8 mouse cellular contexts compared by ENCODE assay signal in the genomic region with DNA sequence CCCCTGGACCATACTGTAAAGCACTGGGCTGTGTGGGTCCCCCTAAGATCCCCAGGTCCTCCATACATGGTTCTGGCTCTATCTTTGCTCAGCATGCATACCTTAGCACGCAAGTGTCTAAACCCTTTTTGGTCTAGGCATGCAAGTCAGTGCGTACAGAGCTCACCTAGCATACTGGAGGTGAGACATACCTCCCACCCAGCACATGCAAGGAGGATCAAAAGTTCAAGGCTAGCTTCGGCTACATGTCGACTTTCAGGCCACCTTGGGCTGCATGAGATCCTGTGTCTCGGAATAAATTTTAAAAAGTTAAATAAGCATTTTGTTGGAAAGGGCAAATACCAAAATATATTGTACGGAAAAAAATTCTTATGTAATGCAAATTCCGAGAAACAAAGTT. TPM values are rescaled to one million over a fixed set of nuclear protein-coding genes. Genes with fewer than 3 reads are reported as not detected.
DNase-seq lines count a peak whose midpoint lies in the region; ATAC-seq lines count a peak whose summit lies in the region.

No protein-coding gene starts in this region.

- H3K4me2 ChIP-seq in liver, embryonic 15.5 days, result peak overlapping the region; percentile 67

- H3K4me3 ChIP-seq in megakaryocyte, embryonic 14.5 days (replicated peaks), result peak overlapping the region; percentile 90
- H3K4me3 ChIP-seq in liver, embryonic 15.5 days (replicated peaks), result peak overlapping the region; percentile 53

- WGBS in liver, embryonic 15.5 days (ENCODE audit: insufficient replicate concordance), result 38% methylated on average over 7 of the region's 7 CpGs

- H3K27ac ChIP-seq in liver, embryonic 15.5 days (replicated peaks), result peak overlapping the region; percentile 72

- H3K9me3 ChIP-seq in megakaryocyte, embryonic 14.5 days, result no peaks in the 10 kb centered on the region
- H3K9me3 ChIP-seq in liver, embryonic 15.5 days (replicated peaks), result no peaks in the 10 kb centered on the region

- DNase-seq in CD4-positive, CD25-positive, alpha-beta regulatory T cell, adult 2 months (ENCODE audit: low read depth, low spot score), result peak; percentile 28
- peak; percentile 10 for DNase-seq in yolk sac, embryonic 10.5 days (ENCODE audit: low spot score)
- DNase-seq in spleen, postnatal 10 days (ENCODE audit: low spot score in 2 of 2), result no peak
- DNase-seq in spleen, adult 12 weeks (ENCODE audit: low spot score), result no peak

- no peaks in the 10 kb centered on the region for H3K36me3 ChIP-seq in megakaryocyte, embryonic 14.5 days (replicated peaks; ENCODE audit: low read length)
- no peaks in the 10 kb centered on the region for H3K36me3 ChIP-seq in liver, embryonic 15.5 days (replicated peaks)

- peaks cover 59% of the 10 kb centered on the region for H3K4me1 ChIP-seq in megakaryocyte, embryonic 14.5 days
- H3K4me1 ChIP-seq in liver, embryonic 15.5 days (replicated peaks), result peaks cover 63% of the 10 kb centered on the region

- H3K27me3 ChIP-seq in megakaryocyte, embryonic 14.5 days (replicated peaks), result no peaks in the 10 kb centered on the region
- H3K27me3 ChIP-seq in liver, embryonic 15.5 days, result no peaks in the 10 kb centered on the region

- H3K9ac ChIP-seq in liver, embryonic 15.5 days, result peak overlapping the region; percentile 36; the same call in 1 of the 2 replicates

- no peak for ATAC-seq in CD4-positive, CD25-positive, alpha-beta regulatory T cell, adult 4 months
- ATAC-seq in megakaryocyte, adult 5-6 weeks (ENCODE audit: poor library complexity, severe bottlenecking), result no peak
- ATAC-seq in liver, embryonic 15.5 days (ENCODE audit: insufficient read depth), result no peak

RNA-seq across cellular contexts. Expression of a gene that starts 10.4 kb away (rescaled TPM):
- 10 to 100 TPM; 22.1 to 39.8 TPM for polyA plus RNA-seq in CD4-positive, CD25-positive, alpha-beta regulatory T cell, adult 4 months (2017; shearing (Covaris generic))
- 55.1 and 59.7 TPM in 2 replicates for polyA plus RNA-seq in megakaryocyte, embryonic 14.5 days (2012; ENCODE audit: insufficient read depth, low replicate concordance)
- 6.5 and 6.7 TPM in 2 replicates for total RNA-seq in megakaryocyte, adult 5-6 weeks (2015)
- 17.0 and 19.7 TPM in 2 replicates for total RNA-seq in megakaryocyte, adult 5-6 weeks (2017)
- polyA plus RNA-seq in liver, embryonic 15.5 days (2015; fragmentation: Nextera tagmentation; extraction: Ambion mirVana), result 18.7 and 20.1 TPM in 2 replicates

RNA-seq across cellular contexts. Expression of a gene that starts 23.8 kb away (rescaled TPM):
- polyA plus RNA-seq in CD4-positive, CD25-positive, alpha-beta regulatory T cell, adult 4 months (2017; shearing (Covaris generic)), result 1 to 10 TPM; 4.3 to 7.5 TPM
- polyA plus RNA-seq in megakaryocyte, embryonic 14.5 days (2012; ENCODE audit: insufficient read depth, low replicate concordance), result 36.3 and 36.5 TPM in 2 replicates
- 46.8 and 49.2 TPM in 2 replicates for total RNA-seq in megakaryocyte, adult 5-6 weeks (2015)
- 19.7 and 26.3 TPM in 2 replicates for total RNA-seq in megakaryocyte, adult 5-6 weeks (2017)
- polyA plus RNA-seq in liver, embryonic 15.5 days (2015; fragmentation: Nextera tagmentation; extraction: Ambion mirVana), result 23.5 and 25.8 TPM in 2 replicates

RNA-seq across cellular contexts. Expression of a gene that starts 31.3 kb away (rescaled TPM):
- 1 to 10 TPM; 8.4 to 8.6 TPM for polyA plus RNA-seq in CD4-positive, CD25-positive, alpha-beta regulatory T cell, adult 4 months (2017; shearing (Covaris generic))
- 14.4 and 23.5 TPM in 2 replicates for polyA plus RNA-seq in megakaryocyte, embryonic 14.5 days (2012; ENCODE audit: insufficient read depth, low replicate concordance)
- 6.6 and 13.9 TPM in 2 replicates for total RNA-seq in megakaryocyte, adult 5-6 weeks (2015)
- 15.7 and 29.0 TPM in 2 replicates for total RNA-seq in megakaryocyte, adult 5-6 weeks (2017)
- 4.8 and 4.9 TPM in 2 replicates for polyA plus RNA-seq in liver, embryonic 15.5 days (2015; fragmentation: Nextera tagmentation; extraction: Ambion mirVana)

Comparison
In these comparisons a context has a peak if more than half of its experiments do, and no peak if none do; other contexts are left out.
1. DNase-seq: peak in CD4-positive, CD25-positive, alpha-beta regulatory T cell, adult 2 months (single experiment) and yolk sac, embryonic 10.5 days (single experiment); none in spleen, postnatal 10 days (0 of 2) and spleen, adult 12 weeks (single experiment).